Mouse (Mus musculus) frontal cortex, postnatal 14 days (tissue): ENCODE data around the gene Fez2.

ENCODE experiments used
- DNase-seq, 2 experiments: peaks; one replicate each; pipeline ENCODE4 v3.0.0; 2022; ENCODE audit warnings: low spot score in 2 of 2

Fez2 gene

DNA sequence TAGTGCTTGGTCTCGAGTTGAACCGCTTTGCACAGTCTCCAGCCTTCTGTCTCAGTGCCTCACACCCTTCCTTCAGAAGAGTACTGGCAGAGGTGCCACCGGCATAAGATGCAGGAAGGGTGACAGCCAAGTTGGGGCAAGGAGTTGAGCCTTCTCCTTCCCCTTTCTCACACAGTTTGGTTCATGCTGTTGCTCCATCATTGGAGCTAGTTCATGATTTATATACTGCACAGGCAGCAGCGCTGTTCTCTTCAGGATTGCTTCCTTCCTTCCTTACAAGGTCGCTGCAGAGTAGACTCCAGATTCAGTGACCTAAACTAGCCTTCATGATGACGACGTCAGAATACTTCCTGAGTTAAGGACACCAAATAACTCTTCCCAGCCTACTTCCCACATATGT is 51.9 kb downstream of the Fez2 start:
- DNase-seq = no peak

DNA sequence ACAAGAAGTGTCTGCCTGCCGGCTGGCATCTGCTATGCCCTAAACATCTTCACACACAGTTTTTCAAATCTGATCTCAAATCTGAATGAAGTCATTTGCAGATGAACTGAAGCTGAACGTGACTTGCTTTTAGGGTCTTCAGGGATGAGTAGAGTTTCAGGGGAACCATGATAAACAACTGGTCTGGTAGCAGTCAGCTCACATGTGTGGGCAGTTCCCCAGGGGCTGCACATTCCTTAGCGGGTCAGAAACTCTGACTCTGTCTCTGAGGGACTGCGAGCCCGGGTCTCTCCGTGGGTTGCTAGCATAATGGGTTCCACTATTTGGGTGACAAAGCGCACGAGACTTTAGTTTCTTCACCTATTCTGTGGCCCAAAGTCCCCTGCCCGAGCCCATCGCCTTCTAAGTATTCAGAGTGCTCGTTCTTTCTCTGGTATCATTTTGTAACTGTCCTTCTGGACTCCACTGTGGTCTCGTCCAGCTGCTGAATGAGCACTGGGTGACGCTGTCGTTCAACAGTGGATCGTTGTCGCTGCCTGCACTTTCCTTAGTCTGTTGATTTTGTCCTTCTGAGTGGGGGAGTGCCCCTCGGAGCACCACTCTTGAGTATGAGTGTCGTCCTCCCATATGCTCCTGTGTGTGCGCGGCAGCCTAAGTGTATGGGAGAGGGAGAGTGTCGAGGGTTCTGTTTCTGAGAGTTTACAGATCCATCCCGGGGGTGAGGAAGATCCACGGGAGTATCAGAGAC is 53.2 kb downstream of the Fez2 start:
- DNase-seq = no peak

DNA sequence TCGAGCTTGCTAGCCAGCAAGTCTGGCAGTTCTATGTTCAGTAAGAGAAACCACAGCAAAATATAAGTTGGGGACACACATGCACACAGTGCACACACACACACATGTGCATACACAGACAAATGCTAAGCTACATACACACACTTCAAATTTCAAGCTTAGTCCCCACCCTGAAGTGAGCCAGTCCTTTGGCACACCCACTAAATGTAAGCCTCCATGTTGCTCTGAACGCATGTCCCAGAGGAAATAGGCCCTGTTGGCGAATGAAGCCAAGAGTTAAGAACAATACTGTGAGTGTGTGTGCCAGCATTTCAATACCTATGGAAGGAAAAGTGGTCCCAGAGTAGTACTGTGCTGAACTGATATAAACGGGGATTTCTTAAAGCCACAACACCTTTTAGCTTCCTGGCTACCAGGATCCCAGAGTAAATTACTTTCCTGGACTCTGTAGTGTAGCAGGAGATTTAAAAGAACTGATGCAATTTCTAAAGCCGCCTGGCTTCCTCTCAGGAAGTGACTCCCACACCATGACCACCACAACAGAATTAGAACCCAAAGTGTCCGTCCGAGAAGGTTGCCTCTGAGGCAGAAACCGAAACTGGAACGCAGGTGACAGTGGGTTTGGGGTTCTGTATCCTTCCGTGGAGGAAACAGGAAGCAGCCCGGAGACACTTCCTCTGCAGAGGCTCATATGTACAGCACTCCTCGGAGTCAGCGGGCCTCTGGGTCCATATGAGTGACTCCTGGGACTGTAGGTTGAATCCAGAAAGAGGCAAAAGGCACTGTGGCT is 55.8 kb downstream of the Fez2 start:
- no peak for DNase-seq

DNA sequence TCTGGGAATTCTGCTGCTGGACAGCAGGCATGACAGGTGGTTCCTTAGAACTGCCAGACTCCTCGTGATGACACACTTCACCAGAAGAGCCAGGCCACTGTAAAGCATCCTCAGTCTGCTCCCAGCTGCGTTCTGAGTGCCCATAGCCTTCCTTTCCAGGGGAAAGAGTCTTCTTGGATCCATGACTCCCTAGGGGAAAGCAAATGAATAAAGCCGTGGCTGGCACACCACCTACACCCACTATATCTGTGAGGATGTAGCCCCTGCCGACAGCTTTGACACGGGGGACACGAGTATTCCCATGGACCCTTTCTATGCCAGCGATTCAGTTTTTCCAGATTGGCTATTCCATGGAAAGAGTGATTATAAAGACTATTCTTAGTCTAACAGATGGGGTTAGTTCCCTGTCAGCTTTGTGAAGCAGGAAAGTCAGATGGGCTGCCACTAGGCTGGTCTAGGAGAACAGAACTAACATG is 59.7 kb downstream of the Fez2 start:
- DNase-seq = no peak

DNA sequence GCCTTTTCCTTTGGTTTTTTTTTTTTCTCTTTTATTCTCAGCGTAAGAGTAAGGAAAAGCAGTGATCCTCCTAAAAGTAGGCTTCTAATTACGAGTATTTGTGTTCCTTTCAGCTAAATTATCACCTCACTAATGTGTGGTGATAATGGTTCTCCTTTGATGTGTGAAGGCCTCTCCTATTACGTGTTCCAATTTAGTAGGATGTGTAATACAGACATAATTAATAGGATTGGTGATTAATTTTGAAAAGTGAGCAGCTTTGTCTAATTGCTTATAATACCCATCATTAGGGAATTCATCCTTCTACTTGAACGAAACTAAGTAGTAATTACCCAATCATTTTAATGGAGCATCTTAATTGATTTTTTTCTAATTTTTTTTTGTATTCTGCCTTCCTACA is 60.2 kb downstream of the Fez2 start:
- no peak for DNase-seq

DNA sequence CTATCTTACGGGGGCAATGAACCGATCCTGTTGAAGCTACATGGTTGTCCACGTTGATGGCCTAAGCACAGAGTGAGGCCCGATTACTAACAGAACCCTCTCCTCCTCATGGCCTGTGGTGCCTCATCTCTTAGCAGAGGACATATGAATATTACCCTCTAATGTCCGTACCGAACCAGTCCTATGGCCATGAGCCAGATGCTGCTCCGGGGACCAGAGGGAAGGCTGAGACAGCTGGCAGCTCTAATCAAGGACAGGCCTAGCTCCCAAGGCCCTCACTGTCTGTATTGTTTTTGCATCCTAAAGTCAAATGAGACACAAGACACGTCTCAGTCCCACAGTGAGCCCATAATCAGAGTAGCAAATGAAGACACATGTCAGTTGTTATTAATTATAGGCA is 62.3 kb downstream of the Fez2 start:
- no peak for DNase-seq

DNA sequence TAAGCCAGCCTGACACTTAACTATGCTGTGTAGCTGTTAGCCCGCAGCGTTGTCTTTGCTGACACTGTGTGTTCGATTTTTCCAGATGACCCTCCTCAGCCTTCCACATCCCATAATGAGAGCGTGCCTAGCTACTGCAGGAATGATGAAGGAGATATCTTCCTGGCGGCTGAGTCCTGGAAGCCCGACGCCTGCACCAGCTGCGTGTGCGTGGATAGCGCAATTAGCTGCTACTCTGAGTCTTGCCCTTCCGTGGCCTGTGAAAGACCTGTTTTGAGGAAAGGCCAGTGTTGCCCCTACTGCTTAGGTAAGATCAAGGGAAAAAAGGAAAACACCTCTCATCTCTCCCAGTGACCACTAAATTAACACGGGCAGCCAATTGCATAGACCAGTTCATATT is 63.1 kb downstream of the Fez2 start:
- no peak for DNase-seq

DNA sequence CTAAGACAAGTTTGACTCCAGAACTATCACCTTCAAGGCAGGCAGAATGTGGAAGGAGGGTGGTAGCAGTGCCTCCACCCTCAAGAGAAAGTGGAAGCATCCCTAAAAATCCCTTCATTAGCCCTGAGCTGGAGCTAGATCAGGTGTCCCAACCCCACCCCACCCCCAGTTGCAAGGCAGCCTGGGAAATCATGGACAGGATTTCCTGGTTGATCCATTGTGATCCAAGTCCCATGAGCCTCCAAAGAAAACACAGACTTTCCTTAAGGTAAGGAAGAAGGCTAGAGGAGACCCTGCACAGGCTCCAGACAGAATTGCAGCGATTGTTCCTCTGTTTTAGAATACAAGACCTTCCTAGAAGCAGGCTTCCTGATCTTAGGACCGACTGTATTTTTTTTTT is 63.5 kb downstream of the Fez2 start:
- no peak for DNase-seq

DNA sequence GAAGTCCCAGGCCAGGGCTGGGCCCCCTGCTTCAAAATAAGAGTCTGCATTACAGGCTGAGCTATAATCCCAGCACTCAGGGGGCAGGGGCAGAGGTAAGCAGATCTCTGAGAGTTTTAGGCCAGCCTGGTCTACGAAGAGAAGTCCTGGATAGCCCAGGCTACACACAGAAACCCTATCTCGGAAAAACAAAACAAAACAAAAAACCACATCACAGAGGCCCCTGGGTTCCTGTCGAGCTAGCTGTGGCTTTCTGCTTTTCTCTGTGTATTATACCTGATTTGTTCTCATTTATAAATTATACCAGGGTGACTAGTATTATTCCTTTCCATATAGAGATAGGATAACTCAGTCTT is 65.5 kb downstream of the Fez2 start:
- DNase-seq = no peak

DNA sequence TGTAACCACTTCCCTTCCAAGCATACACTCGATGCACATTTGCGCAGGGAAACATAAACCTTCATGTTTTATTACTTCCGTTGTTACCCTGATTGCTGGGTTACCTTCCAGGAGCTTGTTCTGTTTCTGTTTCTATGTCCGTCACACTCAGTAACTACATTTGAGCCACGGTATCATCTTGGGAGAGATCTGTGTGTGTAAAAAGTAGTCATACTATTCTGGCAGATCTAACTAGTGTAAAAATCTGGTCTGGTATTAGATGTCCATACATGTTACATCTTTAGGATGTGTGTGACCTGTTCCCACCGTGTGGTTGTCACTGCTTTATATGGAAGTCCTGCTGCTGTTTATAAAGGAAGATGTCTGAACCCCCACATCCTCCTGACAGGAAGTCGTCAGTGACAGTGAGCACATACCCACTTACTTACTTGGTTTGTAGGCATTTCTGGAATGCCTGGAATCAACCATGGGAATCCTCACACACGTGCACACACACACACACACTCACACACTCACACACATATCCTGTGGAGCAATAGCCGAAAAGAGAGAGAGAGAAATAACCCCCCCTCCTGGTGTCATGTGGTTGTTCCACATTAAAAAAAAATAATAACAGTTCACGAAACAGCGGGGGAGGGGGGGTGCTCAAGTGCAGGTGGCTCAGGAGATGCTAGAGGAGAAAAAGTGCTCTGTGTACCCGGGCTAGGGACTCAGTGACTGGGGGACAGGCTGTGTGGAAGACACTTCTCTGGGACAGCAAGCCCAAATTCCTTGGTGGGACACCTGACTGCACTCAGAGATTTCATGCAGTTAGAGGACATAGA is 66.1 kb downstream of the Fez2 start:
- DNase-seq = no peak

DNA sequence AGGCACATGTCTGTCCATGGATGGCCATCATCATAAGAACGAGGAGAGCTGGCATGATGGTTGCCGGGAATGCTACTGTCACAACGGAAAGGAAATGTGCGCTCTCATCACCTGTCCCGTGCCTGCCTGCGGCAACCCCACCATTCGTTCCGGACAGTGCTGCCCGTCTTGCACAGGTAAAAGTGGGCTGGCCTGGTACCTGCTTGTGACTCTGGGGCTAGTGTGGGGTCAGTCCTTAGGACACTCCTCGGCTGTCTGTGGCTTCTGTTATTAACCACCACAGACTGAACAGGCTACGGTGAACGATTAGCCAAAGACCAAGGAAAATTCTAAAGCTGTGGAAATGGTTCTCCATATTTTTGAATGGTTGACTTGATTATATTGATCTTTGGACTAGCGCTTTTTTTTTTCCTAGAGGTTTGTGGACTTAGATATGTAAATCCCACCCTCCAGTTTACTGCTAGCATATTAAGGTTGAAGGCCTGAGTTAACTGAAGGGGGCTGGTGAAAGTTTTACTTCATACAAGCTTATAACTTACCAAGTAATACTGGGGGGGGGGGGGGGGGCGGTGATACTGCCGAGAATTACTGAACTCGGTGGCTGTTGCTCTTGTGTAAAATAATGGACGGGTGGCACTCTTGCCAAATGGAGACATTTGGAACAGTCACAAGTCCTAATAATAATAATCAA is 70.7 kb downstream of the Fez2 start:
- no peak for DNase-seq

DNA sequence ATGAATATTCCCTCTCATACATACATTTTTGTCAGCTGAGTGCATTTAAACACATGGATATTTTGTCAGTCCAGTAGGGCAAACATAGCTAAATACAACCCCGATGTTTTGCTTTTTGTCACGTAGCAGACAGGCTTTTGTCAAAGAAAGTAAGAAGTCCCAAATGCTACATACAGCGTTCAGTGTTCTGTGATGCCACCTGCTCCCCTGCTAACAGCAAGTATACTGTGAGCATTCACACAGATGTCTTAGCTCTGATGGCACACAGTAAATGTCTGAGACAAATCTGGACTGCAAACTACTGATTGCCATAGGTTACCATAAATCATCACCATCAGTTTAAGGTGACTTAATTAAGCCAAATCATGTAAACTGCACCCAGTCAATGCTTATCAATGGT is 74.3 kb downstream of the Fez2 start:
- DNase-seq = no peak

DNA sequence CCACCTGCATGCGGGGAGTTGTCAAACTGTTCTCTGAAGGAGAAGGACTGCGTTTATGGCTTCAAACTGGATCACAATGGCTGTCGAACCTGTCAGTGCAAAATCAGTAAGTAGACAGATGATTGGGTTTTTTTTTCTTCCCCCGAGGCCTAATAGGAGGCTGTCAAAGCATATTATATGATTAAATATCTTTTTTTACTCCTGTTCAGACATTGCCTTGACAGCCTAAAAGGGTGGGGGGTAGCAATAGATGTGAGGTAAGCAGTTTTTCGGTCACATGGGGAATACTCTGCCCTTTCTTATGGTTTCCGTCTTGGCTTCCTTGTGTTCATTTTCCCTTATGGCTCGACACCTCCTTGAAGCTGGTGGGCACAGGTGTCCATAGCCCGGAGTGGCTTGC is 82.7 kb downstream of the Fez2 start:
- no peak for DNase-seq

DNA sequence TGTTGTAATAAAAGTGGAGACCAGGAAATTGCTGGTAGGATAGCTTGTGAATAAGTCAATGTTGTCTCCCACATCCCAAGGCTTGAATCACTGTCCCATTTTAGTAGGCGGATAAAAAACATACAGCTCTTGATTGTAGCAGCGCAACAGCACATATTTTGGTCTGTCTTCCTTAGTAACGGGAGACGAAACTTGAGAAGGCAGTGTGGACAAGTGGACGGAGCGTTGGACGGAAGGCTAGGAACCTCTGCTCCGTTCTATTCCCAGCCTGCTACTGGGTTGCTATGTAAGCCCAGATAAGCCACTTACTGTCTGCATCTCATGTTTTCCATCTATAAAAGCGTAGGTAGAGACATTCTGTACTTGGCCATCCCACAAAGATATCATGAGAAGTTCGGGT is 84.7 kb downstream of the Fez2 start:
- DNase-seq = no peak

DNA sequence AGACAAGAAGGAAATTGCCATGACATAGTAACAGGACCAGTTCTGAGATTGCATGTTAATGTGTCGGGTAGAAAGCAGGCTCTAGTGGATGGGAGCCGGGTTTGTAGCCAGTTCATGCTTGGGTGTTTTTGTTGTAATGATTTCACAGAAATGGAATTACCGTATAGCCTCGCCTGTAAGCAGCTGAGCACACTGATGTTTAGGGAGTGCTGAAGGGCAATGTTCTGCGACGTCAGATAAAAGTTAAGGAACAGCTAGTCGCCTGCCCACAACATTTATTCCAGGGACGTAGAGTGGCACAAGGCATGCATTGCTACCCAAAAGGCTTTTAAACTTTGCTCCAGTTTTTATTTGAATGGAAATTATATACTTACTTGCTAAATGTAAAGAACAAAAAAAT is 86.5 kb downstream of the Fez2 start:
- DNase-seq = no peak

DNA sequence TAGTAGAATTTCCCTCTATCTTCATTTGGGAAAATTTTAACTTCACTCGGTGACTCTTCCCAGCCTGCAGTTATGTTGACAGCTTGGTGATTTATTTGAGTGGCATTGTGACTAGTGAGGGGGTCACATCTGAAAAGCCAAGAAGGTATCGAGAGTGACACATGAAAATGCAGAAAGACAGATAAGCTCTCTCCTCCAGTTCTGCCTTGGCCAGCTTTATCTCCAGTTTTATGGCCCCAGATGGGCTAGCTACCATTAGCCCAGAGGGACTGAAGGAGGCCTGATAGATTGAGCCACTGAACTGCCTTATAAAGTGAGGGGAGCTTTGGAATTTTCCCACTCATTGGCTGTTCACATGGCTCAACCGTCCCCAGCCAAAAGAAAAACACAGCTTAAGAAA is 89.7 kb downstream of the Fez2 start:
- no peak for DNase-seq

DNA sequence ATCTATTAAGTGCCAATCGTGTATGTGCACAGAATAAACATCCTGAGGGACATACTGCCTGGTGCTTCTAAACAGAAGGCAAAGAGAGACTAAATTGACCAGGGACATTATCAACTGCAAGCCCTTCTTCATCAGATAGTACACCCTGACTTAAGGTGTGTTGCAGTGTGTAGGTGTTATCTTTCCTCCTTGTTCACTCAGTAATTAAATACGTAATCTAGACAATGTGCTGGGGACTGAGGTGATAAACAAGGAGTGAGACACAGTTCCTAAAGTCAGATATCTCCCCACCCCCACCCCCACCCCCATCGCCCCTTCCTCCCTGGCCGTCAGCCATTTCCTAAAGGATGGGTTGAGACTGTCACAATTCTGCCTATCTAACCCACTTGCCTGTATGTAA is 90.8 kb downstream of the Fez2 start:
- DNase-seq = no peak

DNA sequence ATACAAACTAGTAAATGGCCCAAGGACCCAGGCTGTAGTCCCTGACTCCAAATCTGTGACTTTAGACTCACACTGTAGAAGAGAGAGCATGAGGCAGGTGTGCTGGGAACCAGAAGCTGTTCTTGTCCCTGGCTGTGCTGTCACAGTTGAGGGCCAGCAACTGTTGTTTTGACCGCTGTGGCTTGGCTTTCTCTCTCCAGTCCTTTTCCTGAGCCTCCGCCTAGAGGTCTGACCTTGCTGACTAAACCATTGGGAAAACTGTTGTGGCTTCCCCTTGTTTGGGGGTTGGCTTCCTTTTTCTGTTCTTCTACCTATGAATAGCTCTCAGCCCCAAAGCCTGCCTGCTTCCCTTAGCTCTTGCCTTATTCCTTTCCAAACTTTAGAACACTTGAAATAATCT is 91.6 kb downstream of the Fez2 start:
- no peak for DNase-seq

DNA sequence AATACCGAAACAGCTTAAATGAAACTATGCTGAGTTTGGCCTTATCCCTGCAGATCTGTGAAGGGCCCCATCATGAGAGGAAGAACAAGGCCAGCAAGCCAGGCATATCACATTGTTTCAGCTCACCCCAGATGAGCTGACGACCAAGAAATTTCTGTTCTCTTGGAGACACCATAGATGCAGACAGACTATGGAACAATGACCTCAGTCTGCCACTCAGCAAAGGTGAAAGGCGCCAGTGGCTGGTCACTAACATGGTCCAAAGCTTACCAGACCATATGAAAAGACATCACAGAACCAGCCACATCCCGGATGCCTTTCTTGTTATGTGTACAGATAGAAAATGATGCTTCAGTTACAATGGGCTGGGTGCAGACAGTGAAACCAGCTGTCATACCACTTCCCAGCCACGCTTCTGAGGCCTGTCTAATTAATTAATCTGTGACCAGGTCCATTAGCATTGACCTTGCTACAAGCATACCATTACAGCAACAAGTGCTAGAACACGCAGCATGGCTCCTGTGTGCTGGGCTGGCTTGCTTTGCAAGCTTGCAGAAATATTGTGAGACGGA is 92.1 kb downstream of the Fez2 start:
- DNase-seq = no peak

DNA sequence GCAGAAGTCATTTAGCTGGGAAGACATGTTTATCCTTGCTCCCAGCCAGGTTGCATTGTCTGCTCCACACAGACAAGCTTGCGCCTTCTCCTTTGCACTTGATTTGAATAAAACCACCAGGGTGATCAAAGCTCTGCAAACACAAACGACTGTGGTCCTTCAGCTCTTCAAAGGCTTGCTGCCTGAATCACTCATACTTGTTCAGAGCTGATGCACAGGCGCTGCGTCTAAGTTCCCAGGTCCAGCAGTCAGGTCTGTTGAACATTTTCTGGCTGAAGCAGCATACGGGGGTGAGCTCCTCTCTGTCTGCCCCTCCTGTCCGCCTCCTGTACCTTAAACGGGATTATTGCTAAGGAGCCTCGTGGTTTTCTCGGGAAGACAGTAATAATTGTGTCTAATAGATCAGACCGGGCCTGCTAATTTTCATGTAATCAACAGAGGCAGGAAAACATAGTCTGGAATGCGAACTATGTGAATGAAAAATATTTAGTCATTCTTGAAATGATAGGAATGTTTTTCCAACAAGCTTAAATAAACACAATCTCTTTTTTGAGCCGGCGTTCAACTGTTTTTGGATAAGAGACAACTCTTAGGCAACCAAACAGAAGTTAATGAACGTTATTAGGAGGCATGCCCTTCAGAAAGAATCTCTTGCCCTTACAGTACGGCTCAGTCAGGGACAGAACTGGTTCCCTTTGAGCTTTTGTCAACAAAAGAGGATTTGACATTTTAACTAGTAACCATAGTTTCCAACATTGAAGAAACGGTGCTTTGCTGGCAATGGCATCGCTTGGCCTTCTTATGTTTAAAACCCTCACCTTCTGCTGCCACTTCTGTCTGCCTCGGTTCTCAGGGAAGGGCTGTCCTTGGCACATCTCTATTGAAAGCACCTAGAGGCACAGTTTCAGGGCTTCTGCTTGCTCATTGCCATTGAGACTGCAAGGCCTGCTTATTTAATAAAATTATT is 95.3 kb downstream of the Fez2 start:
- DNase-seq = no peak
